Mouse (Mus musculus) layer of hippocampus, postnatal 10 days (tissue): ENCODE measurements at regions not wholly inside any gene's neighbourhood (a gene's known extent, or its start where the extent isn't known, plus 50 kb on each side); places are given as distances from the start of the nearest gene placed in this dataset.

Experiments
- DNase-seq, 2 experiments: peaks; one replicate each; pipeline ENCODE4 v3.0.0; 2021; ENCODE audit warnings: low spot score in 2 of 2

DNA sequence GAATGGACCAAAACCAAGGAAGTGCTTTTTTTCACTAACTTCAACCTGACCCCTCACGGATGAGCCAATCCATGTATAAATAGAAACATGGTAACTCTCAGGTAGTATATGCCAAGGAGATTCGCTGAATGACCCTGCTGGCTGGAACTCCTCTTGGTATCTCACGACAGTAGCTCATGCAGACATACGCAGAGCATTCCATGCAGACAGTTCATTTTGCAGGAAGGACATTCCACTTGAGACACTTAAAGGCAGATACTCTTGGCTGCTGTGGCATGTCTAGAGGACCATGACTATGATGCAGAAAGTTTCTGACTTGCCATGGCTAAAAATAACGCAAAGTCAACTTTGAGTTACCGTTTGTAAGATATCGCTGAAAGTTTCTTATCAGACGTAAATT, 195.6 kb upstream of the Pitx2 start:
- no peak for DNase-seq

DNA sequence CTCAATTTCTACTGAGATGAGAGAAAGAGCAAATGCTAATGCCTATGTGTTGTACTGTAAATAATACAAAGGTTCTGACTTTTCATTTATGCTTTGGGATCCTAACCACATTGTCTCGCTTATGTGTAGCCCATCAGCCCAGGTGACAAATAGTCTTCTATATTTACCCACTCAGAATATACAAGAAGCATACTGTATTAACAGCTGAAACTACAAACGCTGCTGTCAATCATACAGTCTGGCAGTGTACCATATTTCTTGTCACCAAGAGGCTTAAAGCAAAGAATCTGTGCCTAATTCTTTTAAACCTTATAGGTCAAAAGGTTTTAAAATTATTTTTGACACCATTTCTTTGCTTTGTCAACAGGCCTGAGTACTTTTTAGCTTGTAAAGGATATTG, 160.8 kb upstream of the Pitx2 start:
- no peak for DNase-seq

DNA sequence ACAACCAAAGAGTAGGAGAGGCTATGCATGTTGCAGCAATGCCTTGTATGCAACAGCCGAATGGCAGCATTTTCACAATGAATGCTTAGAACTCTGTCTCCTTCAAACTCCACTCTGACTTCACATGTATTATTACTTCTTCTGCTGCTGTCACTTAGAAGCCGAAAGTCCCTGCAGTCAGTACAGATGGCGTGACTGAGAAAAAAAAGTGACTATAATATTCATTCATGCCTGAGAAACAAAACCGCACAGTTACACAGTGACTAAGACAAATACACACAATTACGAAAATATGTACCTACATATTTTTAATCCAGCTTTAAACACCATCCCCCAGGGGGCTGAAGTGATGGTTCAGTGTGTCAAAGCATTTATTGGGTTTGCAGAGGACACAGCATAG, 154.8 kb upstream of the Pitx2 start:
- no peak for DNase-seq

DNA sequence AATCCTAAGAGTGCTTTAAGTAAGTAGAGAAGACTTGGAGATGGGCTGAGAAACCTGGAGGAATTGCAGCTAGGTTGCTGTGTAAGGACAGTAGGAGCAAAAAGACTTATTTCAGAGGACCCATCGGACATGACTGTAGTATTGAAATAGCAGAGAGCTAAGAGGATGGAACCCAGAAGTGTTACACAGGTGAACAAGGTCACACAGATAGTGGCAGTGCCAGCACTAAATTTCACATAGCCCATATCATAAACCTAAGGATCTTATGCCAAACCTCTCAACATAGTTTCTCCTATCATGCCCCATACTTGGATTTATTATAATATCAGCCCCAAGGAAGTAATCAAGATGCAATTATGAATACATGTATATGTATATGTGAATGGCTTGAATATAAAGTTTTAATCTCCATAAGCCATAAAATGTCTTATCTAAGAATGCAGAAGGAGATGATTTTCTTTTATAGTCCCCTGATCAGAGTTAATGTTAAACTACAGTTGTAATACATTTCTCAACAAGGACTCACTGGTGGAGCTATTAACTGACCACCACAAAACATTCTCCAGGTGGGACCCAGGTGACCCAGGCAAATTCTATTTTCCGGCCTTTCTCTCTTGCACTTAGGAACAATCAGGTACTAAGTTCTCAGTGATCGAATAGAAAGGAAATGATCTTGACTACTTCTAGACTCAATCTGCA, 149.6 kb upstream of the Pitx2 start:
- no peak for DNase-seq

DNA sequence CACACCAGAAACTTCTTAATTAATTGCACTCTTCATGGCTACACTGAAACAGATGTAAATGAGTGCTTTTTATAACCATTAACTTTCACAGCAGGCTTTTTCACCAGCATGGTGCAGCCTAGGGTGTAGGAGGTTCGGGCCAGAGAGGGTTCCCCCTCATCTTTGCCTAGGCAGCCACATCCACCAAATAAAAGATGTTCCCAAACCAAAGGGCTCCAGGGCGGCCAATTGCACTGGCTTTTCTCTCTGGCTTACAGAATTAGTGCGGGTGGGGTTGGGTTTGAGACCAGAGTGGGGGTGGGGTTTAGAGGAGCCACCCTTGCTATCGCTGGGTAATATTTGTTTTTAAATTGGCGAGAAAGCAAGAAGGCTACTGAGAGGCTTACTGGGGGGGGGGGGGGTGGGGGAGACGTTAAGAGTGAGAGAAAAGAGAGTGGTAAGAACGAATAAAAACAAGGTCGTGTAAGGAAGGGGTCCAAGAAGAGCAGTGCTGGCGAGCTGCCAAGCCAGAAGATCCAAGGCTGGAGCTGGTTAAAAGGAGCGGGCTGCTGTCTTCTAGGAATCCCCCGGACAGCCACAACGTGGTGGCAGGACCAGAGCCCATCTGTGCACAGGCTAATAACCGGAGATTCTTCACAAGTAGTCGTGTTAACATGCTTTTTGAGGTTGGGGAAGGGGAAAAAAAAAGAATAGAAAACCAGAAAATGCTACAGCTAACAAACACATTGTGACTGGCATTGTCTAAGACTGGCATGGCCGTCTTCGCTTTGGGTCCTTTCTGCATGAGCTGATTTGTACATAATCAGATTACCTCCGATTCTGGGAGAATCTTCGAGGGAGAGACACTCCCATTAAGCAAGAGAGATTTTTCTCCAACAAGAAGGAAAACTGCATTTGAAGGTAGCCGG, 134.0 kb upstream of the Pitx2 start:
- no peak for DNase-seq

DNA sequence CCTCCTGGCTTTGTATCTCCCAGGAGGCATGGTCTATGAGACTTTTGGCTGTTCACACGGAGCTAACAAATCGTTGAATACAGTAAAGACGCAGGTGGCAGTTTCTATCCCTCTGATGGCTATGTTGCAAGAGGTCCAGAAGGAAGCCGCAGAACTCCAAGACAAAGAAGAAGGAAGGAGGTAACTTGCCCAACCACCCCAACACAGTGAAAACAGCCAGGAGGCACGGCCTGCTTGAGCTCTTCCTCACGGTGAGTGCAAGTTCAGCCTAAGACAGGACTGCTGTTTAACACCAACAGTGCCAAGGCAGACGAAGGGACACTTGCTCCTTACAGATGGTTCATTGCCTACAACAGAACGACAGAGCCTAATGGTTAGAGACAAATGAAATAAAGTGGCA, 130.0 kb upstream of the Pitx2 start:
- DNase-seq = no peak

DNA sequence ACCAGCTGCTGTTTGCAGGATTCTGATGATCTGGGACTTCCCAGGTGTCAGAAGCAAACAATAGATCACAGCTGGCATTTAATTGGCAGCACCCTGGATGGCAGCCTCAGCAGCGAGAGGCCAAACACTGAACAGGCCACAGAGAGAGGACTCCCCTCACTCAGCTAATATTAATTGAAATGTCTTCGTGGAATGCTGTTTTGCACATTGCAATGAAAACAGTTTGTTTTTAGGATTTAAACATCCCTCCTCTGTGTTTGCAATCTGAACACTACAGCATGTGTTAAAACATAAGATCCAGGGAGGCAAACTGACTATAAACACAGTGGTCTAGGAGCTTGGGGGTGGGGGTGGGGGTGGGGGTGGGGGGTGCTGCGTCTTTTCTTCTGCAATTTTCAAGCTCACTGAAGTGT, 129.2 kb upstream of the Pitx2 start:
- DNase-seq = no peak

DNA sequence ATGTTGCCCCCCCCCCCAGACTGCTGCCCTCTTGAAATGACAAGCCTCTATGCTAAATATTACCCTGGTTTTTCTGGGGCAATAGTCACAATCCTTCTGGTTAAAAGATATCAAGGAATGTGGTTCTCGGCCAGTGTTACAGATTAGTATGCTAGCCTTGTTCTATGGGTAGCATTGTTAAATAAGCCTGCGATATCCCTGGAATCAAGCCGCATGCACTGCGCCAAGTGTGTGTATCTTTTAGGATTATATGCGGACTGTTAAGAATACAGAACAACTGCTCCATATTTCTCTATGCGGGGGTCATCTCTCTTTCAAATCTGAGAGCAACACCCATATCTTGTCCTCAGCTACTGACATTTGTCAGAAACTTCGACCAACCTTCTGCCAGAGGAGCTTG, 128.7 kb upstream of the Pitx2 start:
- DNase-seq = no peak

DNA sequence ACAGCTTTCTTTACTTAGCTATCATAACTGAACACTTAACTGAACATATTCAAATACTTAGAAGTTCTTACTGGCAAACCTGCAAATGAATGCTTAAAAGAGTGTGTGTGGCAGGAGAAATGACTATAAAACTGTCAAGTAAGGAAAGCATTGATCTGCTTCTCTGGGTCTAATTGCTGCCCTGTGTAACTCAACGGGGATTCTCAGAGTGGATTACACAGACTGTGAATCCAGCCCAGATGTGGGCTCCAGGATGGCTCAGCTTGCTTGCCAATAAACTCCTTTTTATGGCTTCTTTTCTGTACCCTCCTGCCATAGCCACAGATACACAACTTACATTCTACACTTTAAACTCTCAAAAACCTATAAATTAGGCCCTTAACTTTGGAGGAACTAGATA, 123.3 kb upstream of the Pitx2 start:
- DNase-seq = no peak

DNA sequence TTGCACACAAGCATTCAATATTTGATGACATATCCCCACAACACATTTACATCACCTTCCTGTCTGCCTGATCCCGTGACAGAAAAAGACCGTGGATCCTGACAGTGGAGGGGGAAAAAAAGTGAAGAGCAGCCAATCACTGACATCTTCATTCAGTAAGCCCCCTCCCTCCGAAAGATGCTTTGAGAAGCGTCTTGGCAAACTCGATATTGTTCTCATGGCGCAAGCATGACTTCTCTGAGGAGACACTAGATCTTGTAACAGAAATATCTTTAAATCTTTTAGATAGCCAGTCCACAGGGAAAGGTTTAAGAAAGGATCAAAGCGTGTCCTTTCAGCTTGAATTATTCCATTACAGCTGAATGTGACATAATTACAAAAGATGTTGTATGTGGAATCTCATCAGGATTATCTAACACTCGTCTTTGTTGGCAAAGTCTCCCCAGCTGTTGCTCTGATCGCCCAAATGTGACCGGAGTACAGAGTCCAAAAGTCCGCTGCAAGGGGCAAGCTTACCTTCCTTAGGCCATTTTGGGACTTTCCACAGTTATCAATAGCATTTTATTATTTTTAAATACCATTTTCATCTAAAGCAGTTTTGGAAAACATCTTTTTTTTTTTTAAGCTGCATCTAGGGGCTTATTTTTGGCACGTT, 95.8 kb upstream of the Pitx2 start:
- DNase-seq = no peak

DNA sequence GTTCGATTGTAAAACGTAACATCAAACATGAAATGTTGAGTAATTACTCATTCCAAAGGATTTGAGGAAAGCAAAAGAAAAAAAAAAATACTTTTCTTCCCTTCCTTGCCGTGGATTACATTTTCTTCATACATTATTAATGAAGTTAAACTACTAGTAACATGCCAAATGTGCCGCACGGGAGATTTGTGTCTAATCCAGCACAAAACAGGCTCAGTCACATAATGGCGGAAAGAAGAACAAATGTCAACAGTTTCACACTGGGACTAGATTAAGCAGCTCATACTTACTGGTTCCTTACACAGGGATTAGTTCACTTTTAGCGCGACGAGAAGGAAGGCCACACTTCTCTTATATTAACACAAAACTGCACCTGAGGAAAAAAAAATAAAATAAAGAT, 94.9 kb upstream of the Pitx2 start:
- no peak for DNase-seq

DNA sequence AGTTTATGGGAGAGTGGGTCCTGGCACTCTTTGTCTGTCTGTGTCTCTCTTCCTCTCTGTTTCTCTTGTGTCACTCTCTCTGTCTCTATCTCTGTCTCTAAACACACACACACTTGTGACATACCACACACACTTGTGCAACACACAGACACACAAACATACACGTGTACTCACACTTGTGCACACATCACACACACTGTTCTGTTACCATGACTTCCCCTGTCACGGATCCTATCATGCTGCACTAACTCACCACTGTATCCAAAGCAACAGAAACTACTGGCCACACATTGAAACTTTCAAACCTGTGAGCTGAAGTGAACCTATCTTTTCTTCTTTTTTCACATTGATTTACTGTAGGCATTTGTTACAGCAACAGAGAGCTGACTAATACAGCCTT, 93.5 kb upstream of the Pitx2 start:
- no peak for DNase-seq

DNA sequence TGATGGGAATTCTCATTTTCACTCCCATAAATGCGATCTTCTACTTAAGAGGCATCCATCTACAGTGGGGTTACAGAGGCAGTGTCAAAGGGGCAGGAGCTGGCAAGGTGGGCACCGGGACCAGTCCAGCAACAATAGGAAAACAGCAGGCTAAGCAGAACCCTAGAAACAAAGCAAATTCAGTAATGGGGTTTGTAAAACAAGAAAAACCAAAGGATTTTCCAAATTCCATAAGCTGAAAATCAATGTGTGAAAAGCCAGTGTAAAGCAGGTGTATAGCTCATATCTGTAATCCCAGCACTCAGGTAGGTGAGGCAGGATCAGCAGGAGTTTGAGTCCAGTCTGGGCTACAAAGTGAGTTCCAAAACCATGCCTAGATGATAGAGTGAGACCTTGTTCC, 69.2 kb upstream of the Pitx2 start:
- no peak for DNase-seq

DNA sequence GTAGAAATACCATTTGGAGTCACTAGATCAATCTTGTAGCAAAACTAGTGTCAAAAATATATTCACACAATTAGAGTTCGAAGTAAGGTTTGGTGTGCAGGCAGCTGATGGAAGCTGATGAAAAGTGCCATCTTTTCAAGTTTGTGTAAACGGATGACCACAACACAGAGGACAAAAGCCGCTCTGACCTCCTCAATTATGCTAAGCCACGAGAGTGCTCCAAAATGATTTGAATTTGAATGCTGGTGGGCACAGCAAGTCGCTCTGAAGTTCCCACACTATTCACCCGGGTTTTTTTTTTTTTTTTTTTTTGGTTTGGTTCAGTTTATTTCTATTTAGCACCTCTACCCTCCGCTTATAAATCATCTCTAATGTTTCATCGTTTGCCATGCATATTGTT, 68.5 kb upstream of the Pitx2 start:
- DNase-seq = no peak

DNA sequence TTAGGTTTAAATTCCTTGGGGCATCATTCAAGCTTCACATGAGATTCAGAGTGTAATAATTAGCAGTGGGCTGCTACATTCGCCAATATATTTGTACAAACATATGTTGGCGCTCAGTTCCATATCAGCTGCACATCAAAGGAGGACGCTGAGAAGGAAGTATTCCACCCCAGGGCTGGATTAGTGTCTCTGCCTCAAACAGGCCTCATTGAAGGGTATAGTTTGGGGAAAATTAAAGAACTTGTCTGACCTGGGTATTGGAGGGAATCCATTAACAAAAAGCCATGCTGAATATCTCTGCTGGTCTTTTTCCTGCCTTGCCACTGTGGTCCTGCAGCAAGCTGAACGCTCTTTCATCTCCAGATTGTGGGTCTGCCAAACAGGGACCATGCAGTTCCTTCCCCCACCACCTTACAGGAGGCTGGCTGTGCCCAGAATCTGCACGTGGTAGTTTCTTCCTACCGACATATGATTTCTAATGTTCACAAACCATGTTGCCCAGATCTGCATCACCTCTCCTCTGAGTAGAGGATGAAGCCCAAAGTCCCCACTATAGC, 67.7 kb upstream of the Pitx2 start:
- DNase-seq = no peak
